Mouse (Mus musculus): ENCODE measurements around the gene Arid2.

DNA sequence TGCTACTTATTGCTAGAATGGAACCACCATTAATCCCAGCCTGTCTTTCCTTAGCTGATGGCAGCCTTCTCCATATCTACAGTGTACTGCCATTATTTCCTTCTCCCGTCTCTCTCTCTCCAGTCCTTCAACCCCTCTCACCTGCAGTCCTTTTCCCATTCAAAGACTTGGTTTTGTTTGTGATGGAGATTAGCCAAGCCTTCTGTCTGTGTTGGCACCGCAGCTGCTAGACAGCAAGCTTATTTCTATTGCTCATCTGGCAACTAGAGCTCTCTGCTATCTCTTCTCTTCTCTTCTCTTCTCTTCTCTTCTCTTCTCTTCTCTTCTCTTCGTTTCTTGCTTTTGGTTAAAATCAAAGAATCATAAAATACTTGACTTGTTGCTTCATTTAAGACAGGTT is 78.0 kb downstream of the Arid2 start:
- no peak for TF ChIP-seq CTCF (conservative IDR thresholded peaks at IDR 0.05 in 1 of 2, IDR thresholded peaks at IDR 0.05 in 1 of 2; ENCODE audit: low read depth in 2 of 2, low read length in 2 of 2)
- TF ChIP-seq MAX (IDR thresholded peaks at IDR 0.05; ENCODE audit: low read length), result no peak
- TF ChIP-seq POLR2AphosphoS2 (IDR thresholded peaks at IDR 0.05; ENCODE audit: low read depth, low read length), result no peak
- TF ChIP-seq JUN (IDR thresholded peaks at IDR 0.05; ENCODE audit: insufficient read depth, low read depth, low read length), result no peak
- no peak for TF ChIP-seq USF1 (IDR thresholded peaks at IDR 0.05; ENCODE audit: low read depth, low read length)
- no peak for TF ChIP-seq ETS1 (conservative IDR thresholded peaks at IDR 0.05; ENCODE audit: low read depth, low read length)
- no peak for TF ChIP-seq POLR2A (IDR thresholded peaks at IDR 0.05; ENCODE audit: low read depth, low read length)
- TF ChIP-seq MYC (IDR thresholded peaks at IDR 0.05; ENCODE audit: low read depth, low read length), result no peak
- no peak for TF ChIP-seq UBTF (IDR thresholded peaks at IDR 0.05; ENCODE audit: low read depth, low read length)
- TF ChIP-seq CHD1 (IDR thresholded peaks at IDR 0.05; ENCODE audit: low read depth, low read length), result no peak
- no peak for TF ChIP-seq MEF2A (IDR thresholded peaks at IDR 0.05; ENCODE audit: borderline replicate concordance, low read depth, low read length)
